Mouse (Mus musculus): Measurements from ENCODE around the gene Serpinb9b. TPM values are rescaled to one million over a fixed set of nuclear protein-coding genes. Genes with fewer than 3 reads are reported as not detected.
A peak's percentile ranks its signal among the peaks of the same experiment; 100 is the strongest.

The Serpinb9b gene
- polyA plus RNA-seq, 1 experiment from 2014 or later, result not detected

- Histone ChIP-seq H3K9me3 (ENCODE audit: control insufficient read depth, low read length) (no peaks in the 10 kb centered on the region), H3K27ac (ENCODE audit: low read depth, low read length) (no peak overlapping the region), H3K4me1 (replicated peaks; ENCODE audit: control insufficient read depth, insufficient read depth, low read length) (no peaks in the 10 kb centered on the region), H3K36me3 (ENCODE audit: control insufficient read depth, insufficient read depth, low read length) (no peaks in the 10 kb centered on the region), H3K4me3 (ENCODE audit: low read depth, low read length) (no peak overlapping the region), H3K4me2 (no peak overlapping the region), H3K27me3 (replicated peaks; ENCODE audit: control insufficient read depth, insufficient read depth, low read length) (no peaks in the 10 kb centered on the region), H3K9ac (ENCODE audit: low read depth, low read length) (no peak overlapping the region)
- 24% methylated on average over 3 of the region's 3 CpGs for WGBS
- ATAC-seq (replicated peaks; ENCODE audit: low FRiP score) (peak; percentile 59; the same call in 1 of the 2 replicates), DNase-seq (ENCODE audit: low spot score) (no peak)
These were observed 53.1 kb downstream of the Serpinb9b start for GRCm38 (mm10) chr13:33080356-33080755.

- WGBS, result 49% methylated on average over 2 of the region's 2 CpGs
These were observed 56.6 kb downstream of the Serpinb9b start for GRCm38 (mm10) chr13:33083834-33084233.

GRCm38 (mm10) chr13:33084975-33085694 is 57.9 kb downstream of the Serpinb9b start:
- DNase-seq (ENCODE audit: low spot score) (no peak), ATAC-seq (replicated peaks; ENCODE audit: low FRiP score) (no peak)
- no peaks in the 10 kb centered on the region for H3K36me3 ChIP-seq (ENCODE audit: control insufficient read depth, insufficient read depth, low read length)
- H3K9me3 ChIP-seq (ENCODE audit: control insufficient read depth, low read length), result no peaks in the 10 kb centered on the region
- no peak overlapping the region for H3K27ac ChIP-seq (ENCODE audit: low read depth, low read length)
- no peak overlapping the region for H3K4me3 ChIP-seq (ENCODE audit: low read depth, low read length)
- H3K4me1 ChIP-seq (replicated peaks; ENCODE audit: control insufficient read depth, insufficient read depth, low read length), result no peaks in the 10 kb centered on the region
- WGBS, result 62% methylated on average over 5 of the region's 5 CpGs
- no peaks in the 10 kb centered on the region for H3K27me3 ChIP-seq (replicated peaks; ENCODE audit: control insufficient read depth, insufficient read depth, low read length)
- H3K4me2 ChIP-seq, result no peak overlapping the region
- no peak overlapping the region for H3K9ac ChIP-seq (ENCODE audit: low read depth, low read length)

More at GRCm38 (mm10) chr13:33083834-33084233, 56.6 kb downstream of the Serpinb9b start:
- ATAC-seq (replicated peaks; ENCODE audit: low FRiP score) (no peak), DNase-seq (ENCODE audit: low spot score) (no peak)
- no peak overlapping the region for H3K4me2 ChIP-seq
- no peak overlapping the region for H3K27ac ChIP-seq (ENCODE audit: low read depth, low read length)
- H3K9me3 ChIP-seq (ENCODE audit: control insufficient read depth, low read length), result no peaks in the 10 kb centered on the region
- no peak overlapping the region for H3K9ac ChIP-seq (ENCODE audit: low read depth, low read length)
- no peaks in the 10 kb centered on the region for H3K36me3 ChIP-seq (ENCODE audit: control insufficient read depth, insufficient read depth, low read length)
- H3K27me3 ChIP-seq (replicated peaks; ENCODE audit: control insufficient read depth, insufficient read depth, low read length), result no peaks in the 10 kb centered on the region
- H3K4me3 ChIP-seq (ENCODE audit: low read depth, low read length), result no peak overlapping the region
- no peaks in the 10 kb centered on the region for H3K4me1 ChIP-seq (replicated peaks; ENCODE audit: control insufficient read depth, insufficient read depth, low read length)

GRCm38 (mm10) chr13:33085695-33086432 is 58.6 kb downstream of the Serpinb9b start:
- Histone ChIP-seq H3K4me3 (ENCODE audit: low read depth, low read length) (no peak overlapping the region), H3K9ac (ENCODE audit: low read depth, low read length) (no peak overlapping the region), H3K4me2 (no peak overlapping the region), H3K4me1 (replicated peaks; ENCODE audit: control insufficient read depth, insufficient read depth, low read length) (no peaks in the 10 kb centered on the region), H3K27ac (ENCODE audit: low read depth, low read length) (no peak overlapping the region), H3K36me3 (ENCODE audit: control insufficient read depth, insufficient read depth, low read length) (no peaks in the 10 kb centered on the region), H3K9me3 (ENCODE audit: control insufficient read depth, low read length) (no peaks in the 10 kb centered on the region), H3K27me3 (replicated peaks; ENCODE audit: control insufficient read depth, insufficient read depth, low read length) (no peaks in the 10 kb centered on the region)
- DNase-seq (ENCODE audit: low spot score) (no peak), ATAC-seq (replicated peaks; ENCODE audit: low FRiP score) (no peak)

- Histone ChIP-seq H3K4me1 (replicated peaks; ENCODE audit: control insufficient read depth, insufficient read depth, low read length) (no peaks in the 10 kb centered on the region), H3K4me2 (no peak overlapping the region), H3K9ac (ENCODE audit: low read depth, low read length) (no peak overlapping the region), H3K27me3 (replicated peaks; ENCODE audit: control insufficient read depth, insufficient read depth, low read length) (no peaks in the 10 kb centered on the region), H3K36me3 (ENCODE audit: control insufficient read depth, insufficient read depth, low read length) (no peaks in the 10 kb centered on the region), H3K9me3 (ENCODE audit: control insufficient read depth, low read length) (no peaks in the 10 kb centered on the region), H3K4me3 (ENCODE audit: low read depth, low read length) (no peak overlapping the region), H3K27ac (ENCODE audit: low read depth, low read length) (no peak overlapping the region)
- no peak for DNase-seq (ENCODE audit: low spot score)
- WGBS, result 65% methylated on average over 3 of the region's 3 CpGs
- ATAC-seq (replicated peaks; ENCODE audit: low FRiP score), result no peak
These were observed 62.4 kb downstream of the Serpinb9b start for GRCm38 (mm10) chr13:33089566-33089965.

- no peaks in the 10 kb centered on the region for H3K4me1 ChIP-seq (replicated peaks; ENCODE audit: control insufficient read depth, insufficient read depth, low read length)
- WGBS, result 75% methylated on average over 1 of the region's 1 CpGs
These were observed 63.3 kb downstream of the Serpinb9b start for GRCm38 (mm10) chr13:33090546-33090945.

GRCm38 (mm10) chr13:33091306-33091705 is 64.1 kb downstream of the Serpinb9b start:
- no peak overlapping the region for H3K27ac ChIP-seq (ENCODE audit: low read depth, low read length)
- ATAC-seq (replicated peaks; ENCODE audit: low FRiP score), result no peak
- H3K4me2 ChIP-seq, result no peak overlapping the region
- no peak for DNase-seq (ENCODE audit: low spot score)
- no peak overlapping the region for H3K4me3 ChIP-seq (ENCODE audit: low read depth, low read length)
- H3K36me3 ChIP-seq (ENCODE audit: control insufficient read depth, insufficient read depth, low read length), result no peaks in the 10 kb centered on the region
- WGBS, result 85% methylated on average over 1 of the region's 1 CpGs
- no peaks in the 10 kb centered on the region for H3K9me3 ChIP-seq (ENCODE audit: control insufficient read depth, low read length)
- no peak overlapping the region for H3K9ac ChIP-seq (ENCODE audit: low read depth, low read length)
- H3K4me1 ChIP-seq (replicated peaks; ENCODE audit: control insufficient read depth, insufficient read depth, low read length), result no peaks in the 10 kb centered on the region
- H3K27me3 ChIP-seq (replicated peaks; ENCODE audit: control insufficient read depth, insufficient read depth, low read length), result no peaks in the 10 kb centered on the region

More at GRCm38 (mm10) chr13:33090546-33090945, 63.3 kb downstream of the Serpinb9b start:
- Histone ChIP-seq H3K9me3 (ENCODE audit: control insufficient read depth, low read length) (no peaks in the 10 kb centered on the region), H3K27me3 (replicated peaks; ENCODE audit: control insufficient read depth, insufficient read depth, low read length) (no peaks in the 10 kb centered on the region), H3K4me3 (ENCODE audit: low read depth, low read length) (no peak overlapping the region), H3K4me2 (no peak overlapping the region), H3K36me3 (ENCODE audit: control insufficient read depth, insufficient read depth, low read length) (no peaks in the 10 kb centered on the region), H3K27ac (ENCODE audit: low read depth, low read length) (no peak overlapping the region), H3K9ac (ENCODE audit: low read depth, low read length) (no peak overlapping the region)
- DNase-seq (ENCODE audit: low spot score) (no peak), ATAC-seq (replicated peaks; ENCODE audit: low FRiP score) (no peak)

Measured in liver, embryonic 11.5 days (tissue).